Comparison of ENCODE assay signal across 20 mouse cellular contexts in the genomic region with DNA sequence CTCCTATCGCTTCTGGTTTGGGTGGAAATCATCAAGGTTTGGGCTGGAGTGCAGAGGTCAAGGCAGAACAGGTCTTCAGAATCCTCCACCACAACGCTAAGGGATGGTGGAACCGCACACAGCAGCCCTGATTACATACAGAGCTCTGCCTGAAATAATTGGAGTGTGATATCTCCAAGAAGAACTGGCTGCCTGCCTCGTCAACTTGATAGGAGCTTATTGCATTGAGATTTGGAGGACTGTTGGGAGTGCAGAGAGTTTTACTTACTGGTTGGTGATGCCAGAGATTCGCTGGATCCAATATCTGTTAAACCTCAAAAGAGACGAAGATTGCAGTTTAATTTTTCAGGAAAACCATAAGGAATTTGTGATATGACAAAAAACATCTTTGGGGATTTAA.
DNase-seq lines count a peak whose midpoint lies in the region; ATAC-seq lines count a peak whose summit lies in the region.
"Had no signal": no experiment of that assay in that cellular context is flagged by ENCODE, and none has a peak within 500 bp of the region (broad histone marks: within the 10 kb centered on the region; RNA-seq: fewer than 3 reads in every experiment).

No protein-coding gene starts in this region.

- no peak for ATAC-seq in embryonic facial prominence, embryonic 14.5 days (ENCODE audit: low read depth)
- 0 out of 2 replicates have a peak, but pooled peaks have one; percentile 8 for ATAC-seq in hindbrain, embryonic 15.5 days (ENCODE audit: low FRiP score, low read depth)
- ATAC-seq in hindbrain, embryonic 11.5 days (ENCODE audit: low FRiP score), result no peak
- ATAC-seq: liver, postnatal 0 days; lung, postnatal 0 days had no signal

- H3K9me3 ChIP-seq in embryonic facial prominence, embryonic 14.5 days (ENCODE audit: control insufficient read depth, low read length), result no peaks in the 10 kb centered on the region
- H3K9me3 ChIP-seq in embryonic facial prominence, embryonic 10.5 days, result no peaks in the 10 kb centered on the region
- no peaks in the 10 kb centered on the region for H3K9me3 ChIP-seq in hindbrain, embryonic 15.5 days
- H3K9me3 ChIP-seq in hindbrain, embryonic 11.5 days (ENCODE audit: control insufficient read depth, low read length), result no peaks in the 10 kb centered on the region
- H3K9me3 ChIP-seq: heart, embryonic 10.5 days; limb, embryonic 12.5 days; midbrain, embryonic 12.5 days had no signal

- H3K4me3 ChIP-seq in embryonic facial prominence, embryonic 14.5 days (ENCODE audit: low read depth, low read length), result no peak overlapping the region
- H3K4me3 ChIP-seq in embryonic facial prominence, embryonic 10.5 days, result no peak overlapping the region
- no peak overlapping the region for H3K4me3 ChIP-seq in hindbrain, embryonic 15.5 days
- no peak overlapping the region for H3K4me3 ChIP-seq in hindbrain, embryonic 11.5 days (ENCODE audit: low read depth, low read length)
- H3K4me3 ChIP-seq: gastrocnemius, adult 2 months; heart, embryonic 10.5 days; limb, embryonic 12.5 days; midbrain, embryonic 12.5 days had no signal

- 61% methylated on average over 6 of the region's 6 CpGs for WGBS in embryonic facial prominence, embryonic 14.5 days
- 82% methylated on average over 6 of the region's 6 CpGs for WGBS in embryonic facial prominence, embryonic 10.5 days
- 74% methylated on average over 6 of the region's 6 CpGs for WGBS in hindbrain, embryonic 15.5 days
- WGBS in hindbrain, embryonic 11.5 days, result 78% methylated on average over 6 of the region's 6 CpGs

- no peak overlapping the region for H3K4me2 ChIP-seq in embryonic facial prominence, embryonic 14.5 days (ENCODE audit: low read depth, low read length)
- no peak overlapping the region for H3K4me2 ChIP-seq in hindbrain, embryonic 15.5 days
- no peak overlapping the region for H3K4me2 ChIP-seq in hindbrain, embryonic 11.5 days (replicated peaks; ENCODE audit: low read depth, low read length)
- H3K4me2 ChIP-seq: limb, embryonic 12.5 days; liver, embryonic 11.5 days; midbrain, embryonic 12.5 days had no signal

- no peak overlapping the region for H3K9ac ChIP-seq in embryonic facial prominence, embryonic 14.5 days (ENCODE audit: low read depth, low read length)
- no peak overlapping the region for H3K9ac ChIP-seq in hindbrain, embryonic 15.5 days
- no peak overlapping the region for H3K9ac ChIP-seq in hindbrain, embryonic 11.5 days (ENCODE audit: low read depth, low read length)
- H3K9ac ChIP-seq: limb, embryonic 12.5 days; liver, postnatal 0 days; midbrain, embryonic 12.5 days had no signal

- H3K4me1 ChIP-seq in embryonic facial prominence, embryonic 14.5 days (ENCODE audit: control insufficient read depth, insufficient read depth, low read length), result no peaks in the 10 kb centered on the region
- H3K4me1 ChIP-seq in embryonic facial prominence, embryonic 10.5 days, result no peaks in the 10 kb centered on the region
- H3K4me1 ChIP-seq in hindbrain, embryonic 15.5 days (replicated peaks), result no peaks in the 10 kb centered on the region; the same call in 1 of the 2 replicates
- no peaks in the 10 kb centered on the region for H3K4me1 ChIP-seq in hindbrain, embryonic 11.5 days (replicated peaks; ENCODE audit: control insufficient read depth, insufficient read depth, low read length)
- H3K4me1 ChIP-seq: limb, embryonic 12.5 days; midbrain, embryonic 12.5 days had no signal

- no peaks in the 10 kb centered on the region for H3K27me3 ChIP-seq in embryonic facial prominence, embryonic 14.5 days (replicated peaks; ENCODE audit: control insufficient read depth, insufficient read depth, low read length)
- H3K27me3 ChIP-seq in embryonic facial prominence, embryonic 10.5 days (replicated peaks; ENCODE audit: low read depth, poor library complexity, severe bottlenecking), result no peaks in the 10 kb centered on the region
- no peaks in the 10 kb centered on the region for H3K27me3 ChIP-seq in hindbrain, embryonic 15.5 days
- no peaks in the 10 kb centered on the region for H3K27me3 ChIP-seq in hindbrain, embryonic 11.5 days (ENCODE audit: control insufficient read depth, insufficient read depth, low read length)
- H3K27me3 ChIP-seq: limb, embryonic 12.5 days; midbrain, embryonic 12.5 days had no signal

- H3K36me3 ChIP-seq in embryonic facial prominence, embryonic 14.5 days (ENCODE audit: control insufficient read depth, insufficient read depth, low read length), result no peaks in the 10 kb centered on the region
- no peaks in the 10 kb centered on the region for H3K36me3 ChIP-seq in embryonic facial prominence, embryonic 10.5 days (replicated peaks)
- no peaks in the 10 kb centered on the region for H3K36me3 ChIP-seq in hindbrain, embryonic 15.5 days
- H3K36me3 ChIP-seq in hindbrain, embryonic 11.5 days (ENCODE audit: control insufficient read depth, insufficient read depth, low read length), result no peaks in the 10 kb centered on the region
- H3K36me3 ChIP-seq: heart, embryonic 10.5 days; limb, embryonic 12.5 days; midbrain, embryonic 12.5 days had no signal

- DNase-seq in embryonic facial prominence, embryonic 14.5 days (ENCODE audit: low spot score), result peak; percentile 65
- DNase-seq in embryonic facial prominence, embryonic 10.5 days (ENCODE audit: low spot score), result no peak
- no peak for DNase-seq in hindbrain, embryonic 11.5 days (ENCODE audit: low spot score)
- peak; percentile 61 to 68 for DNase-seq in right cerebral cortex, postnatal 10 days (ENCODE audit: low spot score in 2 of 2)
- DNase-seq in right cerebral cortex, adult 18-20 months, result no peak
- no peak for DNase-seq in gastrocnemius, postnatal 10 days
- DNase-seq: adrenal gland, postnatal 10 days; cerebellum, adult 9-10 months; gastrocnemius, adult 2 months; kidney, adult 8-10 months; kidney, postnatal 10 days; liver, postnatal 0 days; thymus, adult 2 months; thymus, postnatal 4 days had no signal

- H3K27ac ChIP-seq in embryonic facial prominence, embryonic 14.5 days (replicated peaks; ENCODE audit: low read depth, low read length), result no peak overlapping the region
- H3K27ac ChIP-seq in embryonic facial prominence, embryonic 10.5 days (replicated peaks), result no peak overlapping the region
- H3K27ac ChIP-seq in hindbrain, embryonic 15.5 days (replicated peaks), result no peak overlapping the region
- no peak overlapping the region for H3K27ac ChIP-seq in hindbrain, embryonic 11.5 days (ENCODE audit: low read depth, low read length)
- H3K27ac ChIP-seq: gastrocnemius, adult 2 months; heart, embryonic 10.5 days; limb, embryonic 12.5 days; midbrain, embryonic 12.5 days had no signal

Comparison
In these comparisons a context has a peak if more than half of its experiments do, and no peak if none do; other contexts are left out.
1. DNase-seq: peak in embryonic facial prominence, embryonic 14.5 days (single experiment) and right cerebral cortex, postnatal 10 days (2 of 2); none in embryonic facial prominence, embryonic 10.5 days (single experiment), hindbrain, embryonic 11.5 days (single experiment), right cerebral cortex, adult 18-20 months (single experiment) and gastrocnemius, postnatal 10 days (single experiment).